Mouse (Mus musculus): ENCODE measurements around the gene Wdr17. TPM values are rescaled to one million over a fixed set of nuclear protein-coding genes. Genes with fewer than 3 reads are reported as not detected.

The Wdr17 gene
- total and polyA plus RNA-seq, 3 experiments: not detected

GRCm38 (mm10) chr8:54864038-54864760 is 22.8 kb downstream of the Wdr17 start:
- H3K9ac ChIP-seq (ENCODE audit: low read depth, low read length): no peak overlapping the region
- H3K27ac ChIP-seq: no peak overlapping the region
- H3K4me3 ChIP-seq: no peak overlapping the region
- TF ChIP-seq POLR2A (IDR thresholded peaks at IDR 0.05; ENCODE audit: insufficient read depth, low read depth, low read length) (no peak), CTCF (IDR thresholded peaks at IDR 0.05) (no peak), EP300 (IDR thresholded peaks at IDR 0.05; ENCODE audit: insufficient read depth, low read depth, low read length) (no peak)
- H3K27me3 ChIP-seq (ENCODE audit: control insufficient read depth, insufficient read depth, low read length): no peaks in the 10 kb centered on the region
- intact Hi-C loops (cut with DNase I): no loop called here
- no peaks in the 10 kb centered on the region for H3K79me2 ChIP-seq (replicated peaks; ENCODE audit: control insufficient read depth, insufficient read depth, low read length)
- 48% methylated on average over 4 of the region's 4 CpGs for WGBS
- no peak for DNase-seq
- H3K36me3 ChIP-seq (ENCODE audit: control insufficient read depth, insufficient read depth, low read length): no peaks in the 10 kb centered on the region
- no peaks in the 10 kb centered on the region for H3K4me1 ChIP-seq (ENCODE audit: control insufficient read depth, insufficient read depth, low read length)

DNA sequence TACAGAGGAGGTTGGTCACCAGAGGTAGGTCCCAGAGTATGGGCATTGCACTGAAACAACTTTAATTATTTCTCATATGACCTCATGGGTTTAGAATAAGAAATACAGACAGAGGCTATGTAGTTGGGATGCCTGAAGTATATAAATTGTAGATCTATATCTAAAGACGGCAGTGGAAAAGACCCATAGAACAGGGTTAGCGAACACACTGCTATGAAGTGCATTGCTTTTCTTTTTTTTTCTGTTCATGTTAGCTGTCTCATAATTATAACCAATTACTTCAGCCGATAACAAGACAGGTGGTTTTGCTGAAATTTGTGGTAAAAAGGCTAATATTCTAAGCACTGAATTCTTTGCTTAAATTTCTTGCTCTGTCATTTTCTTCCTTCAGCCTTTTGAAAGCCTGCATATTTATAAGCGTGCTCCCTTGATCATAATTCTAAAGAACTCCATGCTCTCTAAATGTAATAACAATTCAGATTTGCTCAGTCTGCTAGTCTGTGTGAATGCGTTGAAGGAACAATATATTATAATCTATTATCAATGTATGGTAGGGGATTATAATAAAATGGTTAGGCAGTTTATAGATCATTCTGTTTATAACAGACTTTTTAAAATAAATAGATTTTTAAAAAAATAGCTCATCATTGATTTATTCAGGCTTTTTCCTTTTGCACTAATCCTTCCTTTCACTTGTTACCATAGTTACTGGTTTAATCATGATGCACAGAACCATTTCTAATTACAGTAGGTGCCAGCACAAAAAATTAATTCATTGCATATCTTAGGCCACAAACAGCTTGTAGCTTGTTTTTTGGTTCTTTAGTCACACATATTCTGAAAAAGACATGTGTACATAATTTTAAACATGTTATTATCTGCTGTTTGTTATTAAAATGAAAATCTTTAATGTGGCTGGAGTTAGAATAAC is 50.7 kb downstream of the Wdr17 start:
- Histone ChIP-seq H3K36me3 (ENCODE audit: control insufficient read depth, insufficient read depth, low read length) (no peaks in the 10 kb centered on the region), H3K27me3 (ENCODE audit: control insufficient read depth, insufficient read depth, low read length) (no peaks in the 10 kb centered on the region), H3K4me3 (no peak overlapping the region), H3K4me1 (ENCODE audit: control insufficient read depth, insufficient read depth, low read length) (no peaks in the 10 kb centered on the region), H3K79me2 (replicated peaks; ENCODE audit: control insufficient read depth, insufficient read depth, low read length) (no peaks in the 10 kb centered on the region), H3K27ac (no peak overlapping the region), H3K9ac (ENCODE audit: low read depth, low read length) (no peak overlapping the region)
- DNase-seq: no peak
- intact Hi-C loops (cut with DNase I): no loop called here
- no peak for TF ChIP-seq POLR2A (IDR thresholded peaks at IDR 0.05; ENCODE audit: insufficient read depth, low read depth, low read length)
- no peak for TF ChIP-seq CTCF (IDR thresholded peaks at IDR 0.05)
- TF ChIP-seq EP300 (IDR thresholded peaks at IDR 0.05; ENCODE audit: insufficient read depth, low read depth, low read length): no peak
- 89% methylated on average over 5 of the region's 5 CpGs for WGBS

DNA sequence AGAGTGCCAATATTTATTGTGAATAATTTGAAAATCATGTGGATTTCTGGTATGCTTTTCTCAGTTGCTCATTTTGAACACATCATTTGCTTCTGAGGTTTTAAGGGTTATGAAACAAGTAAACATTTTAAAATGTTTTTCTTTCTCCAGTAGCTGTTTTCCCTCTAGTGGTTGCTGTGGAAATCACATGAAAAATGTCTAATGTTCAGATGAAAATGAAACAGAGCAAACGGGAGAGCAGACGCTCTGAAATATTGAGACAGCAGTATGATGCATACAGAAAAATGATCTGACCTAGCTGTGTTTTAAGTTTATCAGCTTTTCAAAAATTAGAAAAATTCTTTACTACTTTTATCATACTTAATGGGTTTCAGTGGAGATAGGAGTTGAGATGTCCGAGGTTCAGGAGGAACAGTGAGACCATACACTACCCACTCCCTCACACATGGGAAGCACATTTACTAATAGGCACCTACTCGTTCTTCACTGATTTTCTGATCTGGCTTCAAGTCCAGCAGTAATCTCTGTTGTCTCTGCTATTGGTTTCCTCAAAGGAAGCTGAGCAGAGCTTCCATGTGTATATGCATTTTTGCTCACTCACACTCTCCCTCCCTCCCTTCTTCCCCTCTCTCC is 57.1 kb downstream of the Wdr17 start:
- intact Hi-C loops (cut with DNase I): loop anchor here (2.0 kb wide), 1 partner anchor 323 kb away; no protein-coding TSS in a partner anchor
- Histone ChIP-seq H3K9ac (ENCODE audit: low read depth, low read length) (no peak overlapping the region), H3K27ac (no peak overlapping the region), H3K4me1 (ENCODE audit: control insufficient read depth, insufficient read depth, low read length) (no peaks in the 10 kb centered on the region), H3K36me3 (ENCODE audit: control insufficient read depth, insufficient read depth, low read length) (no peaks in the 10 kb centered on the region), H3K79me2 (replicated peaks; ENCODE audit: control insufficient read depth, insufficient read depth, low read length) (no peaks in the 10 kb centered on the region), H3K27me3 (ENCODE audit: control insufficient read depth, insufficient read depth, low read length) (no peaks in the 10 kb centered on the region), H3K4me3 (no peak overlapping the region)
- DNase-seq: no peak
- TF ChIP-seq POLR2A (IDR thresholded peaks at IDR 0.05; ENCODE audit: insufficient read depth, low read depth, low read length): no peak
- TF ChIP-seq CTCF (IDR thresholded peaks at IDR 0.05): peak; percentile 64
- WGBS: 18% methylated on average over 4 of the region's 4 CpGs

GRCm38 (mm10) chr8:54827974-54828373 is 59.0 kb downstream of the Wdr17 start:
- 86% methylated on average over 2 of the region's 2 CpGs for WGBS
- no peak for DNase-seq
- H3K27me3 ChIP-seq (ENCODE audit: control insufficient read depth, insufficient read depth, low read length): no peaks in the 10 kb centered on the region
- no peaks in the 10 kb centered on the region for H3K79me2 ChIP-seq (replicated peaks; ENCODE audit: control insufficient read depth, insufficient read depth, low read length)
- H3K27ac ChIP-seq: no peak overlapping the region
- H3K4me3 ChIP-seq: no peak overlapping the region
- H3K9ac ChIP-seq (ENCODE audit: low read depth, low read length): no peak overlapping the region
- no peaks in the 10 kb centered on the region for H3K36me3 ChIP-seq (ENCODE audit: control insufficient read depth, insufficient read depth, low read length)
- no peaks in the 10 kb centered on the region for H3K4me1 ChIP-seq (ENCODE audit: control insufficient read depth, insufficient read depth, low read length)
- intact Hi-C loops (cut with DNase I): no loop called here
- TF ChIP-seq POLR2A (IDR thresholded peaks at IDR 0.05; ENCODE audit: insufficient read depth, low read depth, low read length): no peak
- no peak for TF ChIP-seq CTCF (IDR thresholded peaks at IDR 0.05)
- no peak for TF ChIP-seq EP300 (IDR thresholded peaks at IDR 0.05; ENCODE audit: insufficient read depth, low read depth, low read length)

DNA sequence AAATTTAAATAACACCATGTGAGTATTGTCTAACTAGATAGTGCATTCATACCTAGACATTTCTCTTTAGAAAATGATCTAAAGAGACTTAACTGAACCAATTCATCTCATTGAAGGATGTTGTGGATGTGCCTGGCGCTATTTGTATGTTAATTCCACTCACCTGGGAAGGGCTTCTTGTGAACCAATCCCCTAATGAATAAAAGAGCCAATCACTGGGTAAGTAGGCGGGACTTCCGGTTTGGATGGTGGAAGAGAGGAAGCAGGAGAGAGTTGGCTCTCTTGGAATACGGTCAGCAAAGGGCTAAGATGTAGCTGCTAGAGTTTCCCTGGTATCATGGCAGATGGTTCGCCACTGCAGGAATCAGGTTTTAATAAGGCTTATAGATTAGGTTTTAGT is 64.0 kb downstream of the Wdr17 start:
- Histone ChIP-seq H3K4me3 (no peak overlapping the region), H3K4me1 (ENCODE audit: control insufficient read depth, insufficient read depth, low read length) (no peaks in the 10 kb centered on the region), H3K27me3 (ENCODE audit: control insufficient read depth, insufficient read depth, low read length) (no peaks in the 10 kb centered on the region), H3K79me2 (replicated peaks; ENCODE audit: control insufficient read depth, insufficient read depth, low read length) (no peaks in the 10 kb centered on the region), H3K36me3 (ENCODE audit: control insufficient read depth, insufficient read depth, low read length) (no peaks in the 10 kb centered on the region), H3K9ac (ENCODE audit: low read depth, low read length) (no peak overlapping the region), H3K27ac (no peak overlapping the region)
- intact Hi-C loops (cut with DNase I): no loop called here
- DNase-seq: no peak
- WGBS: 90% methylated on average over 5 of the region's 5 CpGs
- TF ChIP-seq POLR2A (IDR thresholded peaks at IDR 0.05; ENCODE audit: insufficient read depth, low read depth, low read length) (no peak), CTCF (IDR thresholded peaks at IDR 0.05) (no peak), EP300 (IDR thresholded peaks at IDR 0.05; ENCODE audit: insufficient read depth, low read depth, low read length) (no peak)

Measured in heart, adult 2 months (tissue).